Mouse (Mus musculus) lung, postnatal 36 days (tissue): ENCODE measurements around the gene Gm20388.
A peak's percentile ranks its signal among the peaks of the same experiment; 100 is the strongest.

ENCODE experiments used
- DNase-seq: peaks from one replicate; pipeline ENCODE4 v3.0.0; 2022; ENCODE audit warnings: mixed read lengths

Gm20388 gene

DNA sequence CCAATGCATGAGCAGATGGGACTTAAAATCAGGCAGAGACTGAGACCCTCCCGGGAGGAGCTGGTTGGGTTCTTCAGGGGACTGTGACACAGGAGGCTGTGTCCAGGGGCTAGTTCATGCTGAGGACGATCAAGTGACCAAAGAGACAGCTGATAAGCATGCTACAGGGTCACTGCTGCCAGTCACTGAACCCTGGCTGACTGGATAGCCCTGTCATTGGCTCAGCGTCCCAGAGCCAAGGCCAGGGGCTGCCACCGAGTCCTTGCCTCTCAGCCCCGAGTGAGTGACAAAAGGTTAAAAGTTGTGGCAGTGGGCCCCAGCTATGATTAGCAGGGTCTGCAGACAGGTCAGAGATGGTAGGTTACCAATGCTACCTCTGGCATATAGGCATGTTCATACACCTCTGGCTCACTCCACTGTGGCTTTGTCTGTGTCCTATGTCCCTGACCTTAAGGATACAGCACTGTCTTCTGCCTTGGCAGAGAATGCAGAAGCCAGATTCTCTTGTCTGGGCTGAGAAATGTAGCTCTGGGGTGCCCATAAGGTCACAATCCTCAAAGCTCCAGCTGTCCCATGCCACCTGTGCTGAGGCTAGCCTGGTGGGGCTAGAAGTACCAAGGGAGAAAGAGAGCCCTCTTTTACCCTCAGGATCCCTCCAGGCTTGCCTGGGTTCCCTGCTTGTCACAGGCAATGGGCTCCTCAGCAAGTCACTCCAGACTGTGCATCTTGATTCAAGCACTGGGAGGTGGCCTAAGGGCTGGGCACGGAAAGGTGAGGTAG is 2733.7 kb downstream of the Gm20388 start:
- DNase-seq, result no peak

GRCm38 (mm10) chr8:122646337-122646736 is 2735.7 kb downstream of the Gm20388 start:
- DNase-seq, result no peak

DNA sequence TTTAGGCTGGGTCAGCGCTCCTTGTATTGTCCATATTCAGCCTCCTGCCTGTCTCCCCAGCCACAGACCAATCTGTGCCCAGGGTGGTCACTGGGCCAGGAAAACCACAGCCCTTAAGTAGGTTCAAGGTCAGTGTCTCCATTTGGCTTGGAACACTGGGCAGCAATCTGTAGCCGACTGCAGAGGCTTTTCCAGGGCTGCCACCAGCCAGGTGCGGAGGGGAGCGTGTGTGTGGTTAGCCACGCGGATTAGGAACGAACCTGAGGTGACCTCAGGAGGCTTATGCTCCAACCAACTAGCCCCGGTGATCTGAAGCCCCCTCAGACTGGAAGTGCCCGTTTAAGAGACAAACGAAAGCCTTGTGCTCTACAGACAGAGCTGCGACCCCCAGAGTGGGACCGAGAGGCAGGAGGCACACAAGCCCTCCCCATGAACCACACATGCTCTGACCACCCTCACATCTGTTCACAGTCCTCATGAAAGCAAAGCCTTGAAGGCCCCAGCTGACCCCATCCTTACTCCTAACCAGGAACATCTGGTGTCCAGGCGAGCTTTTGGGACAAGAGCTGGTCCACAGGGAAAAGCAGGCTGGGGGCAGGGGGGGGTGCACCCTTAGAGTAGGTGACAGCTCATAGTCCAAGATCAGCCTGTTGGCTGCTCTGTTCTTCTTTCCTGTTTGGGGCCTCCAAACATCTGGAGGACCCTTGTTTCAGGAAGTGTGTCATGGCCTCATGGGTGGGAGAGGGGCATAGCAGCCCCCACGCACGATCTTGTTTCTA is 2737.7 kb downstream of the Gm20388 start:
- DNase-seq, result no peak

GRCm38 (mm10) chr8:122651326-122651921 is 2740.8 kb downstream of the Gm20388 start:
- DNase-seq, result no peak

- no peak for DNase-seq
Observed at GRCm38 (mm10) chr8:122652643-122653042, 2742.0 kb downstream of the Gm20388 start.

DNA sequence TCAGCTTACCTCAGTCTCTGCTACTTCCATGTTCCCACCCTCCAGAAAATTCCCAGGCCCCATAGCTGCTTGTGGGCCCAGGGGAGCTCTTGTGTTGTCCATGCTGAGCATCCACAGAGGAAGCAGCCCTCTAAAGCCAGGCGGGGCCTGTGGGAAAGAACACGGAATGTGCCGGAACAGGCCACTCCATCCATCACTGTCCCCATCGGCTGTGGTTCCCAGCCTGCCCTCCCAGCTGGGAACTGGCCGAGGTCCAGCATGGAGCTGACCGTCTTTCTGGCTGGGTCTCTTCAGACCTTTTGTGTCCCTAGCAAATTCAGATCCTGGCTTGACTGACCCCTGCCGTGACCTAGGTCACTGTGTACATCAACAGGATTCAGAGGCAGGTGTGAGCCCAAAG is 2744.1 kb downstream of the Gm20388 start:
- DNase-seq, result peak; percentile 90

GRCm38 (mm10) chr8:122656056-122656999 is 2745.7 kb downstream of the Gm20388 start:
- DNase-seq, result peak; percentile 95

GRCm38 (mm10) chr8:122658149-122658806 is 2747.6 kb downstream of the Gm20388 start:
- no peak for DNase-seq

- DNase-seq, result no peak
Observed at GRCm38 (mm10) chr8:122658807-122659160, 2748.1 kb downstream of the Gm20388 start.

GRCm38 (mm10) chr8:122660022-122660421 is 2749.4 kb downstream of the Gm20388 start:
- DNase-seq, result no peak

DNA sequence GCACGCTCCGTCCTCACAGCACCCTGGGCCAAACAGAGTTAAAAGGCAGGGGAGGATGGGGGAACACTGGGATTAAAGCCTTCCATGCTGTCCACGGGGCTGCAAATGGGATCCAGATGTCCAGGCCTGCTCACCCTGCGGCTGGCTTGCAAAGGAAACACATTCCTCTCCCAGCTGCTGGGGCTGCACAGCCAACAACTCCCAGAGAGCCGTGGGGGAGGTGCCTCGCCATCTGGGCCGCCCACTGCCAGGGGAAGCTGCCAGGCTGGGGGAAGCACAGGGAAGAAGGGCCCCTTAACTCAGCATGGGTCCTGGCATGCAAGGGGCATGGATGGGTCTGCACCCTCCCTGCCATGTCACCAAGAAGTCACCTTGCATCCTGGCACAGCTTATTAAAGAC is 2750.5 kb downstream of the Gm20388 start:
- DNase-seq, result peak; percentile 80

GRCm38 (mm10) chr8:122661894-122662293 is 2751.3 kb downstream of the Gm20388 start:
- no peak for DNase-seq

- no peak for DNase-seq
Observed at GRCm38 (mm10) chr8:122663106-122663505, 2752.5 kb downstream of the Gm20388 start.

GRCm38 (mm10) chr8:122663670-122664069 is 2753.0 kb downstream of the Gm20388 start:
- DNase-seq, result no peak

- peak; percentile 80 for DNase-seq
Observed at GRCm38 (mm10) chr8:122665221-122665620, 2754.6 kb downstream of the Gm20388 start.

DNA sequence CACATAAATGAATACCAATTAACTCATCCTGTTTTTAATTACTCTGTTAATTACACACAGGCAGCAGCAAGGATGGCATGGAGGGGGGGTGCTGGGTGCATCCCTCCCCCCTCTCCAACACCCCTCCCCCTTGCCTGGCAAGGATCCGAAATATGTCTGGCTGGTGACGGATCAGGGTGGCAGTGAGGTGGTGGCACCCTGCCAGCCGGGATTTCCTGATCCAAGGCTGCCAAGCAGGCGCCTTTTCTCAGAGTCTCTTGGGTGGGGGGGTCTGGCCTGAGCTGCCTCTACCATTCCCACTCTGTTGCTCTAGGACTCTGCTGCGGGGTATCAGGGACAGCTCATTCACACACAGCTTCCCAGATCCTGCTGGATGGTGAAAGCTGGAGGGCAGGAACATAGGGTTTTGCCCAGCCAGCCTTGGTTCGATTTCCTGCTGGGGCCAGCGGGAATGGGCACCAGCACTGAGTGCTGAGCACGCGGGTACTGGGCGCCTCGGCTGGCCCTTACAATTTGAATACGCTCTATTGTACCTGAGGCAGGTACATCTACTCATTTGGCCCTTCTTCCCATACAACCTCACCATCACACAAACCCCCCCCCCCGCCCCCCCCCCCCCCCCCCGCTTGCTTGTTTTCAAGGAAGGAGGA is 2755.2 kb downstream of the Gm20388 start:
- DNase-seq, result peak; percentile 92

- DNase-seq, result peak; percentile 82
Observed at GRCm38 (mm10) chr8:122666338-122666764, 2755.7 kb downstream of the Gm20388 start.

DNA sequence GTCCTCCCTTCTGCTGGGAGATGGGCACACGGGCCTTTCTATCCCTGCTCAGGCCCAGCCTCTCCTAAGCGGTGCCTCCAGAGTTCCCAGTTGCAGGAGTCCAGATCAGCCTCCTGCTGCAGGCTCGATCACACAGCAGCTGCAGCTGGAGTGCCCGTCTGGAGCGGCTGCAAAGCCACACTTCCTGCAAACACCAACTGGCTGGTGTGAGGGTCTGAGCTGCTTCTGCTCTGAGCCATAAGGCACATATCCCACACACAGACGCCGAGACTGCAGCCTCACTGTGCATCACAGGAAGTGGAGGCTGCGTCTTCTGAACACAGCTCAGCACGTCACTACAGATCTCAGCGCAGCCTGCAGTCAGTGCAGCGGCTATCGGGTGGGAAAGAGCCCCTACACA is 2756.2 kb downstream of the Gm20388 start:
- no peak for DNase-seq

- DNase-seq, result no peak
Observed at GRCm38 (mm10) chr8:122667854-122668253, 2757.2 kb downstream of the Gm20388 start.

- DNase-seq, result no peak
Observed at GRCm38 (mm10) chr8:122669370-122669769, 2758.7 kb downstream of the Gm20388 start.

GRCm38 (mm10) chr8:122670001-122670400 is 2759.4 kb downstream of the Gm20388 start:
- no peak for DNase-seq
